ENCODE assay signal across 12 mouse cellular contexts in the genomic region with DNA sequence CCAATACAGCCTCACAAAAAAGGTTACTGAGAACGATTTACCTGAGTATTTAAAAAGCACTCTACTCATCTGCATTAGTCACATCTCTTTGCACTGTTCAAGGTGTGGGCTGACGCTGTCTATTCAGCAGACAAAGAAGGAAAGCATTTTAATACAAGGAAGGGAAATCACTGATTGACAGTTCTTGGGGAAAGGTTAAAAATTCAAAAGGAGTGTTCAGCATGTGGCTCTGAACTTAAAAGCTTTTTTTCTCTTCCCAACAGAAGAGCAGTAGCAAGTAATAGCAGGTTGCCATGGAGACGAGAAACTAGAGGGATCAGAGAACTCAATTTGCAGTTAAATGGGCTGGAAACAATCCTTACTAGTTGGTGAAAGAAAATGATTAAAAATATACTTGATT.
DNase-seq lines count a peak whose midpoint lies in the region; ATAC-seq and TF ChIP-seq lines count a peak whose summit lies in the region.
"Had no signal": no experiment of that assay in that cellular context is flagged by ENCODE, and none has a peak within 500 bp of the region (broad histone marks: within the 10 kb centered on the region; RNA-seq: fewer than 3 reads in every experiment).

No protein-coding gene starts in this region.

- H3K9me3 ChIP-seq in kidney, postnatal 0 days (replicated peaks; ENCODE audit: low read length): no peaks in the 10 kb centered on the region
- H3K9me3 ChIP-seq in hindbrain, postnatal 0 days (ENCODE audit: low read length): no peaks in the 10 kb centered on the region

- no peaks in the 10 kb centered on the region for H3K36me3 ChIP-seq in kidney, postnatal 0 days (ENCODE audit: insufficient read depth, low read length)
- H3K36me3 ChIP-seq in hindbrain, postnatal 0 days (ENCODE audit: insufficient read depth, low read length): peaks cover 6% of the 10 kb centered on the region; the same call in 1 of the 2 replicates

- ATAC-seq in kidney, postnatal 0 days (replicated peaks; ENCODE audit: low FRiP score, low read depth): no peak
- ATAC-seq in hindbrain, postnatal 0 days: no peak

- H3K9ac ChIP-seq in kidney, postnatal 0 days (ENCODE audit: low read depth, low read length): no peak overlapping the region
- H3K9ac ChIP-seq in hindbrain, postnatal 0 days (replicated peaks; ENCODE audit: low read length): no peak overlapping the region

- H3K27me3 ChIP-seq in kidney, postnatal 0 days (ENCODE audit: insufficient read depth, low read length): no peaks in the 10 kb centered on the region
- H3K27me3 ChIP-seq in hindbrain, postnatal 0 days (ENCODE audit: insufficient read depth, low read length): no peaks in the 10 kb centered on the region

- WGBS in kidney, postnatal 0 days: 50% methylated on average over 3 of the region's 3 CpGs
- 14% methylated on average over 3 of the region's 3 CpGs for WGBS in hindbrain, postnatal 0 days

- H3K4me1 ChIP-seq in kidney, postnatal 0 days (replicated peaks; ENCODE audit: insufficient read depth, low read length): no peaks in the 10 kb centered on the region
- H3K4me1 ChIP-seq in hindbrain, postnatal 0 days (ENCODE audit: insufficient read depth, low read length): peaks cover 5% of the 10 kb centered on the region; the same call in 1 of the 2 replicates

- no peak overlapping the region for H3K27ac ChIP-seq in kidney, postnatal 0 days
- peak overlapping the region; percentile 28; the same call in 1 of the 2 replicates for H3K27ac ChIP-seq in hindbrain, postnatal 0 days
- H3K27ac ChIP-seq: macrophage had no signal

- no peak overlapping the region for H3K4me3 ChIP-seq in kidney, postnatal 0 days (replicated peaks; ENCODE audit: low read depth, low read length)
- no peak overlapping the region for H3K4me3 ChIP-seq in hindbrain, postnatal 0 days (ENCODE audit: low read length)

- no peak for TF ChIP-seq CTCF in kidney, postnatal 0 days (IDR thresholded peaks at IDR 0.05; ENCODE audit: low read depth)
- TF ChIP-seq CTCF in hindbrain, postnatal 0 days (IDR thresholded peaks at IDR 0.05; ENCODE audit: low read depth): no peak

- DNase-seq in kidney, postnatal 0 days (ENCODE audit: low spot score): peak; percentile 34
- DNase-seq in kidney, adult 8-10 months: no peak
- peak; percentile 38 for DNase-seq in R1 (ENCODE audit: low read depth, low spot score)
- DNase-seq in embryo, embryonic 9.5 days (ENCODE audit: extremely low spot score): peak; percentile 15
- peak; percentile 75 for DNase-seq in hindbrain, postnatal 0 days (ENCODE audit: low spot score)
- no peak for DNase-seq in cerebellum, postnatal 25 days
- no peak for DNase-seq in thymus, adult 18-20 months
- no peak for DNase-seq in thymus, postnatal 4 days
- DNase-seq: adrenal gland, adult 8-10 months; heart, adult 18-20 months; kidney, postnatal 36 days had no signal

- H3K4me2 ChIP-seq in kidney, postnatal 0 days (ENCODE audit: low read length): no peak overlapping the region
- no peak overlapping the region for H3K4me2 ChIP-seq in hindbrain, postnatal 0 days (ENCODE audit: low read depth, low read length)

Comparison
In these comparisons a context has a peak if more than half of its experiments do, and no peak if none do; other contexts are left out.
1. DNase-seq: peak in kidney, postnatal 0 days (single experiment), R1 (single experiment), embryo, embryonic 9.5 days (single experiment) and hindbrain, postnatal 0 days (single experiment); none in kidney, adult 8-10 months (0 of 2), cerebellum, postnatal 25 days (0 of 2), thymus, adult 18-20 months (0 of 2) and thymus, postnatal 4 days (single experiment).